Mouse (Mus musculus) limb, embryonic 15.5 days (tissue): ENCODE results near the gene Keap1. TPM values are rescaled to one million over a fixed set of nuclear protein-coding genes. Genes with fewer than 3 reads are reported as not detected.
A peak's percentile ranks its signal among the peaks of the same experiment; 100 is the strongest.

Experiments
- ATAC-seq: fragments of 200-750 bp; cut with Nextera tagmentation; 2 replicates; pipeline ENCODE4 v1.8.0; 2017; ENCODE audit warnings: low read depth, moderate TSS enrichment; ENCODE audit not compliant: insufficient number of reproducible peaks, low FRiP score, low TSS enrichment
- H3K27ac ChIP-seq: fragments of 300-500 bp; sonication (generic); 2 replicates; pipeline ENCODE4 v1.5.1; 2015; ENCODE audit warnings: moderate library complexity, mild to moderate bottlenecking, inconsistent platforms
- H3K27me3 ChIP-seq: fragments of 300-500 bp; sonication (generic); 2 replicates; pipeline ENCODE4 v1.6.1; 2015; ENCODE audit warnings: inconsistent platforms
- H3K36me3 ChIP-seq: fragments of 300-500 bp; sonication (generic); 2 replicates; pipeline ENCODE4 v1.6.1; 2015; ENCODE audit warnings: inconsistent platforms
- H3K4me1 ChIP-seq: fragments of 300-500 bp; sonication (generic); 2 replicates; pipeline ENCODE4 v1.6.1; 2015; ENCODE audit warnings: inconsistent platforms
- H3K4me2 ChIP-seq: fragments of 300-500 bp; sonication (generic); 2 replicates; pipeline ENCODE4 v1.6.1; 2015; ENCODE audit warnings: mild to moderate bottlenecking, inconsistent platforms
- H3K4me3 ChIP-seq: fragments of 300-500 bp; sonication (generic); 2 replicates; pipeline ENCODE4 v1.5.1; 2015; ENCODE audit warnings: mild to moderate bottlenecking, inconsistent platforms
- H3K9ac ChIP-seq: fragments of 300-500 bp; sonication (generic); 2 replicates; pipeline ENCODE4 v1.6.1; 2015; ENCODE audit warnings: inconsistent platforms
- H3K9me3 ChIP-seq: fragments of 300-500 bp; sonication (generic); 2 replicates; pipeline ENCODE4 v1.6.1; 2016; ENCODE audit warnings: inconsistent platforms
- WGBS: fragments of 180-500 bp; shearing (Covaris S2); methylation state at CpG from one replicate; pipeline ENCODE4 v1.1.7; 2015; 5-methylcytosine and 5-hydroxymethylcytosine counted together
- polyA plus RNA-seq: library from polyadenylated mRNA; unstranded; fragments of >200 nt; fragmentation: Nextera tagmentation; extraction: Ambion mirVana; gene quantifications from 2 replicates; pipeline ENCODE4 v1.2.1, GENCODE M21; 2015

The Keap1 gene
- polyA plus RNA-seq, 1 experiment from 2014 or later, result 78.6 TPM

GRCm38 (mm10) chr9:21238004-21238732 is 993 bp downstream of the Keap1 start:
- Histone ChIP-seq H3K27ac (peak overlapping the region; percentile 95), H3K9me3 (no peaks in the 10 kb centered on the region), H3K4me1 (peaks cover 24% of the 10 kb centered on the region), H3K4me3 (peak overlapping the region; percentile 73), H3K36me3 (peaks cover 29% of the 10 kb centered on the region), H3K4me2 (peak overlapping the region; percentile 67), H3K9ac (peak overlapping the region; percentile 89), H3K27me3 (peaks cover 18% of the 10 kb centered on the region)
- under 1% methylated on average over 31 of the region's 31 CpGs for WGBS
- ATAC-seq, result peak; percentile 26

DNA sequence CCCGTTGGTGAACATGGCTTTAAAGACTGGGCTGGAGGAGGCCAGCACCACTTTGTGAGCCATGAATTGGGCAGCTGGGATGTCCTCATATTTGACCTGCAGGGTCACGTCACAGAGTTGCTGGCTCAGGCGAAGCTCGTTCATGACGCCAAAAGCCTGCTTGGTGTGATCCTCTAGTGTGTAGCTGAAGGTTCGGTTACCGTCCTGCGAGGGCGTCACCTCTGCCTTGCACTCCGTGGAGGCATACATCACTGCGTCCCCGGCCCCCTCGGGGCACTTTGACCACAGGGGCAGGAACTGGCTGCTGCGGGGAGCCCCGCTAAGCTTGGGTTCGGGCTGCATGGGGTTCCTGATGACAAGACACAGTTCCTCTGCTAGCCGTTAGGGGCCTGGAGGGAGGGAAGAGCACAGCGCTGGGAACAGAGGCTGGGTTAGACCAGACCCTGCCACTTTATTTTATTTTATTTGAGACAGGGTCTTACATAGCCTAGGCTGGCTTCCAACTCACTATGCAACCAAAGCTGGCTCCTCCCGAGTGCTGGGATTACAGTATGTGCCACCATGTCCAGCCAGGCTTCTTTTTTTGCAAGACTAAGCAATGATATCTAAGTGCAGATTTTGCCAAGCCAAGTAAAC is 1.7 kb downstream of the Keap1 start:
- 12% methylated on average over 19 of the region's 19 CpGs for WGBS
- no peaks in the 10 kb centered on the region for H3K9me3 ChIP-seq
- H3K4me1 ChIP-seq, result peaks cover 24% of the 10 kb centered on the region
- peak overlapping the region; percentile 89 for H3K9ac ChIP-seq
- H3K27ac ChIP-seq, result peak overlapping the region; percentile 95
- peak; percentile 23; the same call in 1 of the 2 replicates for ATAC-seq
- peaks cover 36% of the 10 kb centered on the region for H3K36me3 ChIP-seq
- peak overlapping the region; percentile 73 for H3K4me3 ChIP-seq
- H3K27me3 ChIP-seq, result peaks cover 11% of the 10 kb centered on the region; the same call in 1 of the 2 replicates
- peak overlapping the region; percentile 67 for H3K4me2 ChIP-seq

DNA sequence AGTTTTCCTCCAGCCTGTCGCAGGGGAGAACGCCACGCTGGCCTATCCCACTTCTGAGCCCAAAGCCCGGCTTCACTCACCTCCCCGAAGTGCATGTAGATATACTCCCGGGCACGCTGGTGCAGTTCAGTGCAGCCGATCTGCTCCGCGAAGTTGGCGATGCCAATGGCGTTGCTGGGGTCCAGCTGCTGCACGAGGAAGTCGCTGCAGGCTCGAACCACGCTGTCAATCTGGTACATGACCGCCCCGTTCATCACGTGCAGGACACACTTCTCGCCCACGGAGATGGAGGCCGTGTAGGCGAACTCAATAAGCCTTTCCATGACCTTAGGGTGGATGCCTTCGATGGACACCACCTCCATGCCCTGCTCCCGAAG is 2.2 kb downstream of the Keap1 start:
- Histone ChIP-seq H3K4me1 (peaks cover 24% of the 10 kb centered on the region), H3K9ac (peak overlapping the region; percentile 89; the same call in 1 of the 2 replicates), H3K9me3 (no peaks in the 10 kb centered on the region), H3K4me3 (peak overlapping the region; percentile 73), H3K36me3 (peaks cover 41% of the 10 kb centered on the region), H3K27me3 (peaks cover 6% of the 10 kb centered on the region; the same call in 1 of the 2 replicates), H3K4me2 (peak overlapping the region; percentile 67), H3K27ac (peak overlapping the region; percentile 95)
- 82% methylated on average over 25 of the region's 25 CpGs for WGBS
- ATAC-seq, result no peak

DNA sequence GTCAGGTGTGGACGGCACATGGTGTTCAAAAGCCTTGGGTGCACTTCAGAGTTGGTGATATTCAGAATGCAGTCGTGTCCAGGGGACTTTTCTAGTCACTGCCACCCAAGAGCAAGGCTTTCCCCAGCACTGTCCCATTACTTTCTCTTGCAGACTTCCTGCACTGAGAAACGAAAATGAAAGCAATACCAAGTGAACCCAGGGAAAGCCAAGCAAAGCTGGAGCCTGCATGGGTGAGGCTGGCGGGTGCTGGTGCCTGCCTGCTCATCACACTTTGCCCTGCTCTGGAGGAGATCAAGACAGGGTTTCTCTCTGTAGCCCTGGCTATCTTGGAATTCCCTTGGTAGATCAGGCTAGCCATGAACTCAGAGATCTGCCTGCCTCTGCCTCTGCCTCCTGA is 3.8 kb downstream of the Keap1 start:
- Histone ChIP-seq H3K27ac (no peak overlapping the region), H3K9me3 (no peaks in the 10 kb centered on the region), H3K27me3 (no peaks in the 10 kb centered on the region), H3K9ac (no peak overlapping the region), H3K36me3 (peaks cover 57% of the 10 kb centered on the region), H3K4me2 (no peak overlapping the region), H3K4me3 (no peak overlapping the region), H3K4me1 (peaks cover 27% of the 10 kb centered on the region)
- 76% methylated on average over 4 of the region's 4 CpGs for WGBS
- no peak for ATAC-seq

DNA sequence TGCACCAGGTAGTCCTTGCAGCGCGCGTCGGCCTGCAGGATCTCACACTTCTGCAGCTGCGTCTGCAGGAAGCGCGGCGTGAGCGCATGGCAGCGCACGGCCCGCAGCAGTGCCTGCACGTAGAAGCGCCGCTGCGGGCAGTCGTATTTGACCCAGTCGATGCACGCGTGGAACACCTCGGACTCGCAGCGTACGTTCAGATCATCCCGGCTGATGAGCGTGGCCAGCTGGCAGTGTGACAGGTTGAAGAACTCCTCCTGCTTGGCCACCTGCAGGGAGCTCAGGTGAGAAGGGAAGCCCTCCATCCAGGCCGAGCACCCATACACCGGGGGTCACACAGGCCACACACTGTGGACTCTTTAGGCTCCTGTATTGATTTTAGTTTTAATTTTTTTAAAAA is 5.4 kb downstream of the Keap1 start:
- H3K27ac ChIP-seq, result no peak overlapping the region
- no peak overlapping the region for H3K4me2 ChIP-seq
- H3K9me3 ChIP-seq, result no peaks in the 10 kb centered on the region
- no peaks in the 10 kb centered on the region for H3K27me3 ChIP-seq
- no peak for ATAC-seq
- H3K9ac ChIP-seq, result no peak overlapping the region
- H3K4me1 ChIP-seq, result peaks cover 21% of the 10 kb centered on the region
- H3K36me3 ChIP-seq, result peaks cover 72% of the 10 kb centered on the region
- no peak overlapping the region for H3K4me3 ChIP-seq
- 88% methylated on average over 28 of the region's 28 CpGs for WGBS

- no peak for ATAC-seq
- Histone ChIP-seq H3K4me3 (no peak overlapping the region), H3K27ac (no peak overlapping the region), H3K36me3 (peaks cover 75% of the 10 kb centered on the region), H3K9ac (no peak overlapping the region), H3K9me3 (no peaks in the 10 kb centered on the region), H3K4me2 (no peak overlapping the region), H3K4me1 (peaks cover 23% of the 10 kb centered on the region), H3K27me3 (no peaks in the 10 kb centered on the region)
- 94% methylated on average over 29 of the region's 29 CpGs for WGBS
Measured at GRCm38 (mm10) chr9:21233366-21233765, 5.8 kb downstream of the Keap1 start.

DNA sequence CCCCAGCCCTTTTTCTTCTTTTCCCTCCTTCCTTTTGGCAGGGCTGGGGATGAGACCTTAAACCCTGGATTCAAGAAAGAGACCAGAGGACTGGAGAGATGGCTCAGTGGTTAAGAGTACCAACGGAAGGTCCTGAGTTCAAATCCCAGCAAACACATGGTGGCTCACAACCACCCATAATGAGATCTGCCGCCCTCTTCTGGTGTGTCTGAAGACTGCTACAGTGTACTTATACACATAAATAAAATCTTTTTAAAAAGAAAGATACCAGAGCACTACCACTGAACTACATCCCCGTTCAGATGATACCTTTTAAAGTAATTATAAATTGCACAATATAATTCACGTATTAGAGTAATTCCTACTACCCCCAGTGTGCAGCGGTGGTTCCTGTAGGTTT is 6.3 kb downstream of the Keap1 start:
- H3K4me2 ChIP-seq, result no peak overlapping the region
- WGBS, result 84% methylated on average over 5 of the region's 5 CpGs
- H3K4me1 ChIP-seq, result peaks cover 23% of the 10 kb centered on the region
- no peak for ATAC-seq
- H3K9me3 ChIP-seq, result no peaks in the 10 kb centered on the region
- peaks cover 75% of the 10 kb centered on the region for H3K36me3 ChIP-seq
- no peak overlapping the region for H3K9ac ChIP-seq
- no peak overlapping the region for H3K4me3 ChIP-seq
- no peaks in the 10 kb centered on the region for H3K27me3 ChIP-seq
- H3K27ac ChIP-seq, result no peak overlapping the region

GRCm38 (mm10) chr9:21231551-21231950 is 7.6 kb downstream of the Keap1 start:
- H3K36me3 ChIP-seq, result peaks cover 72% of the 10 kb centered on the region
- H3K9ac ChIP-seq, result no peak overlapping the region
- no peak overlapping the region for H3K4me2 ChIP-seq
- WGBS, result 66% methylated on average over 23 of the region's 23 CpGs
- H3K9me3 ChIP-seq, result no peaks in the 10 kb centered on the region
- H3K4me1 ChIP-seq, result peaks cover 20% of the 10 kb centered on the region
- H3K27ac ChIP-seq, result no peak overlapping the region
- no peaks in the 10 kb centered on the region for H3K27me3 ChIP-seq
- no peak for ATAC-seq
- no peak overlapping the region for H3K4me3 ChIP-seq

DNA sequence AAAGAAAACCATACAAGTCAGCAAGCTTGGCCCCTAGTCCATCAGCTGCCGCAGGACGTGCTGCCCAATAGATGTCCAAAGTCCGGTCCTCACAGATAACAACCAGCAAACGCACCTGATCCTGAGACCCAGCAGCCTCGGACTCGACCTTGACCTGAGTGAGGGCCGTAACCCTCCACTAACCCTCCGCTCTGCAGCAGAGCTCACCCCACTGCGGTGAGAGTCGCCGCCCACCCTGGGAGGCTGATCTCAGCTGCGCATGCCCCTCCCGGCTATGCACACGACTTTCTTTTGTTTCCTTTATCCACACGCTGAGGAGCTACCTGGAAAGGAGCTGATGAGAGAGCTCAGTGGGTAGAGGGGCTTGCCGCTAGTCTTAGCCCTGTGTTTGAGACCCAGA is 11.8 kb downstream of the Keap1 start:
- Histone ChIP-seq H3K4me2 (peak overlapping the region; percentile 45), H3K4me3 (peak overlapping the region; percentile 27), H3K27ac (no peak overlapping the region; the same call in 1 of the 2 replicates), H3K9ac (0 out of 2 replicates have a peak overlapping the region, but pooled peaks have one; percentile 5), H3K9me3 (no peaks in the 10 kb centered on the region), H3K27me3 (no peaks in the 10 kb centered on the region), H3K4me1 (peaks cover 26% of the 10 kb centered on the region), H3K36me3 (peaks cover 38% of the 10 kb centered on the region)
- ATAC-seq, result no peak
- 14% methylated on average over 16 of the region's 16 CpGs for WGBS

DNA sequence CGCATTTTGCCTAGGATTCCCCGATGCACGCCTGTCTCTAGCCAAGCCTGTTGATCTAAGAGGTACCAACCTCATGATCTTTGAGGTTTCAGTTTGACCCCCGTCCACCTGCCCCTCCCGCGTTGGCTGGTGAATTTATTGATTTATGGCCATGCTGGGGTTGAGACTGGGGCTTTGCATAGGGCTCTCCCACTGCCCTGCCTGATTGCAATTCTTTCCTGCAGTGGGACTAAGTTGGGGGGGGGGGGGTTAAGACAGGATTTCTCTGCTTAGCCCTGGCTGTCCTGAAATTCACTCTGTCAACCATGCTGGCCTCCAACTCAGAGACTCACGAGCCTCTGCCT is 13.8 kb downstream of the Keap1 start:
- Histone ChIP-seq H3K27ac (peak overlapping the region; percentile 38), H3K4me2 (peak overlapping the region; percentile 46), H3K9me3 (no peaks in the 10 kb centered on the region), H3K9ac (no peak overlapping the region), H3K36me3 (peaks cover 18% of the 10 kb centered on the region), H3K4me1 (peaks cover 28% of the 10 kb centered on the region), H3K4me3 (peak overlapping the region; percentile 34), H3K27me3 (no peaks in the 10 kb centered on the region)
- ATAC-seq, result no peak; the same call in 1 of the 2 replicates
- 6% methylated on average over 7 of the region's 7 CpGs for WGBS

DNA sequence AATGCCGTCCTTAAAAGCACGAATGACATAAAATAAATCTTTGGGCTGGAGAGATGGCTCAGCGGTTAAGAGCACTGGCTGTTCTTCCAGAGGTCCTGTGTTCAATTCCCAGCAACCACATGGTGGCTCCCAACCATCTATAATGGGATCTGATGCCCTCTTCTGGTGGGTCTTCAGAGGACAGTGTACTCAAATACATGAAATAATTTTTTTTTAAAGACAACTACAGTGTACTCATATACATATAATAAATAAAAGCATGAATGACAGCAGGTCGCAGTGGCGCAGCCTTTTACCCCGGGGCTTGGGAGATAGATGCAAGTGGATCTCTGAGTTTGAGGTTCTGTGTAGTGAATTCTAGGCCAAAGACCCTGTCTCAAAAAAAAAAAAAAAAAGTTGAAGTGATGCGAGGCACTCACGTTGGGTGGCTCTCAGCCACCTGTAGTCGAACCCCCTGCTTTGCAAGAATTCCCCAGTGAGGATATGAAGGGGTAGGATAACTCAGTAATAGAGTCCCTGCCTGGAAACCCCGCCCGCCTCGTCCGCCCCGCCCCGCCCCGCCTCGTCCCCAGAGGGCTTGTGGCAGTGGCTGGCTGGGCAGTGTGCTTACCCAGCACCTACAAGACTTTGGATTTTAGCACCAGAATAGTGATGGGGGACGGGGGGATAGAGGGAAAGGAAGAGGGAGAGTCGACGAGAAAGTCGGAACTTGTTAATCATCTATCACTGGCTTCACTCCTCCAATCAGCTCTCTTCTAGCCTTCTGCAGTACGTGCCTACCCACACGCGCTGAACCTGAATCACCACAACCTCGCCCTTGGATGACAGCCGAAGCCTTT is 14.4 kb downstream of the Keap1 start:
- H3K9me3 ChIP-seq, result no peaks in the 10 kb centered on the region
- H3K27ac ChIP-seq, result peak overlapping the region; percentile 38; the same call in 1 of the 2 replicates
- H3K4me1 ChIP-seq, result peaks cover 28% of the 10 kb centered on the region
- no peaks in the 10 kb centered on the region for H3K27me3 ChIP-seq
- peak overlapping the region; percentile 34 for H3K4me3 ChIP-seq
- H3K36me3 ChIP-seq, result peaks cover 12% of the 10 kb centered on the region
- peak; percentile 46; the same call in 1 of the 2 replicates for ATAC-seq
- WGBS, result 18% methylated on average over 26 of the region's 26 CpGs
- H3K9ac ChIP-seq, result no peak overlapping the region
- peak overlapping the region; percentile 46 for H3K4me2 ChIP-seq
